Mouse (Mus musculus) lung, postnatal 4 days (tissue): ENCODE results near the gene Tsnax.

Experiments
- DNase-seq, 2 experiments: peaks; one replicate each; pipeline ENCODE4 v3.0.0; 2021

Gene Tsnax

GRCm38 (mm10) chr8:125043935-125044334 is 31.1 kb downstream of the Tsnax start:
- DNase-seq: no peak

- no peak for DNase-seq
Measured at GRCm38 (mm10) chr8:125045760-125046159, 33.0 kb downstream of the Tsnax start.

- peak in 1 of 2 experiments; percentile 12 for DNase-seq
Measured at GRCm38 (mm10) chr8:125049051-125049750, 36.4 kb downstream of the Tsnax start.

- DNase-seq: peak in 1 of 2 experiments; percentile 13
Measured at GRCm38 (mm10) chr8:125049826-125050225, 37.0 kb downstream of the Tsnax start.

GRCm38 (mm10) chr8:125052026-125052425 is 39.2 kb downstream of the Tsnax start:
- peak; percentile 70 to 82 for DNase-seq

- peak; percentile 75 to 82 for DNase-seq
Measured at GRCm38 (mm10) chr8:125053505-125054435, 41.0 kb downstream of the Tsnax start, which contains the start of gene Disc1. TSS of gene Disc1 (plus strand) at chr8:125054195.

- peak; percentile 81 to 88 for DNase-seq
Measured at GRCm38 (mm10) chr8:125054436-125054810, 41.6 kb downstream of the Tsnax start.

GRCm38 (mm10) chr8:125060904-125061303 is 48.1 kb downstream of the Tsnax start:
- DNase-seq: no peak

- peak in 1 of 2 experiments; percentile 9 for DNase-seq
Measured at GRCm38 (mm10) chr8:125065596-125065995, 52.8 kb downstream of the Tsnax start.

GRCm38 (mm10) chr8:125066913-125067595 is 54.3 kb downstream of the Tsnax start:
- peak; percentile 82 to 89 for DNase-seq

GRCm38 (mm10) chr8:125067596-125067960 is 54.8 kb downstream of the Tsnax start:
- peak; percentile 74 to 81 for DNase-seq

GRCm38 (mm10) chr8:125068146-125068905 is 55.5 kb downstream of the Tsnax start:
- no peak for DNase-seq

GRCm38 (mm10) chr8:125069304-125069703 is 56.5 kb downstream of the Tsnax start:
- no peak for DNase-seq

- DNase-seq: no peak
Measured at GRCm38 (mm10) chr8:125069733-125070132, 56.9 kb downstream of the Tsnax start.

GRCm38 (mm10) chr8:125074141-125074540 is 61.3 kb downstream of the Tsnax start:
- no peak for DNase-seq

GRCm38 (mm10) chr8:125074581-125074980 is 61.8 kb downstream of the Tsnax start:
- DNase-seq: no peak

GRCm38 (mm10) chr8:125075389-125075788 is 62.6 kb downstream of the Tsnax start:
- DNase-seq: no peak

- DNase-seq: no peak
Measured at GRCm38 (mm10) chr8:125077326-125077725, 64.5 kb downstream of the Tsnax start.

- peak; percentile 26 to 59 for DNase-seq
Measured at GRCm38 (mm10) chr8:125078771-125079384, 66.1 kb downstream of the Tsnax start.

GRCm38 (mm10) chr8:125080388-125081344 is 67.9 kb downstream of the Tsnax start:
- no peak for DNase-seq

GRCm38 (mm10) chr8:125083746-125084145 is 70.9 kb downstream of the Tsnax start:
- DNase-seq: peak; percentile 56 to 57
